ENCODE assay signal across 17 mouse cellular contexts in genomic region chr15:3228990-3229389, GRCm38 (mm10). TPM values are rescaled to one million over a fixed set of nuclear protein-coding genes. Genes with fewer than 3 reads are reported as not detected.
DNase-seq lines count a peak whose midpoint lies in the region; ATAC-seq and TF ChIP-seq lines count a peak whose summit lies in the region.
"Had no signal": no experiment of that assay in that cellular context is flagged by ENCODE, and none has a peak within 500 bp of the region (broad histone marks: within the 10 kb centered on the region; RNA-seq: fewer than 3 reads in every experiment).

No protein-coding gene starts in this region.

- H3K36me3 ChIP-seq in liver, adult 2 months (ENCODE audit: control insufficient read depth, insufficient read depth, low read length) = no peaks in the 10 kb centered on the region
- no peaks in the 10 kb centered on the region for H3K36me3 ChIP-seq in intestine, embryonic 16.5 days (ENCODE audit: control insufficient read depth, insufficient read depth, low read length)
- H3K36me3 ChIP-seq in liver, embryonic 16.5 days (ENCODE audit: control insufficient read depth, insufficient read depth) = no peaks in the 10 kb centered on the region
- H3K36me3 ChIP-seq: embryonic facial prominence, embryonic 12.5 days; forebrain, embryonic 15.5 days; hindbrain, embryonic 15.5 days; midbrain, embryonic 12.5 days had no signal

- no peaks in the 10 kb centered on the region for H3K27me3 ChIP-seq in liver, adult 2 months (ENCODE audit: control insufficient read depth, insufficient read depth, low read length)
- no peaks in the 10 kb centered on the region for H3K27me3 ChIP-seq in intestine, embryonic 16.5 days (replicated peaks; ENCODE audit: control insufficient read depth, insufficient read depth, low read length)
- H3K27me3 ChIP-seq in liver, embryonic 16.5 days (ENCODE audit: control insufficient read depth, insufficient read depth, low read depth, low read length) = no peaks in the 10 kb centered on the region
- H3K27me3 ChIP-seq: embryonic facial prominence, embryonic 12.5 days; forebrain, embryonic 15.5 days; hindbrain, embryonic 15.5 days; midbrain, embryonic 12.5 days had no signal

- H3K4me2 ChIP-seq in intestine, embryonic 16.5 days (ENCODE audit: low read depth, low read length) = no peak overlapping the region
- H3K4me2 ChIP-seq in liver, embryonic 16.5 days (ENCODE audit: low read depth, low read length) = peak overlapping the region; percentile 39
- H3K4me2 ChIP-seq: embryonic facial prominence, embryonic 12.5 days; forebrain, embryonic 15.5 days; heart, embryonic 11.5 days; hindbrain, embryonic 15.5 days; midbrain, embryonic 12.5 days had no signal

- no peaks in the 10 kb centered on the region for H3K9me3 ChIP-seq in intestine, embryonic 16.5 days (ENCODE audit: control insufficient read depth, low read length)
- H3K9me3 ChIP-seq in liver, embryonic 16.5 days (replicated peaks; ENCODE audit: control insufficient read depth, low read length) = no peaks in the 10 kb centered on the region
- H3K9me3 ChIP-seq: embryonic facial prominence, embryonic 12.5 days; forebrain, embryonic 15.5 days; hindbrain, embryonic 15.5 days; midbrain, embryonic 12.5 days had no signal

- H3K9ac ChIP-seq in liver, adult 2 months (ENCODE audit: low read depth, low read length) = peak overlapping the region; percentile 65
- H3K9ac ChIP-seq in intestine, embryonic 16.5 days (ENCODE audit: low read depth, low read length) = no peak overlapping the region
- no peak overlapping the region for H3K9ac ChIP-seq in liver, embryonic 16.5 days (ENCODE audit: low read depth, low read length)
- H3K9ac ChIP-seq: embryonic facial prominence, embryonic 12.5 days; forebrain, embryonic 15.5 days; hindbrain, embryonic 15.5 days; midbrain, embryonic 12.5 days had no signal

- ATAC-seq in intestine, embryonic 16.5 days = peak; percentile 85
- ATAC-seq in liver, embryonic 16.5 days (ENCODE audit: low read depth) = peak; percentile 64
- ATAC-seq: forebrain, embryonic 15.5 days had no signal

- no peak for TF ChIP-seq CTCF in liver, adult 2 months (IDR thresholded peaks at IDR 0.05; ENCODE audit: low read depth, low read length)

- H3K4me3 ChIP-seq in liver, adult 2 months (ENCODE audit: insufficient read depth, low read depth, low read length) = peak overlapping the region; percentile 21
- no peak overlapping the region for H3K4me3 ChIP-seq in intestine, embryonic 16.5 days (ENCODE audit: low read length)
- H3K4me3 ChIP-seq in liver, embryonic 16.5 days (ENCODE audit: low read depth, low read length) = no peak overlapping the region
- H3K4me3 ChIP-seq: embryonic facial prominence, embryonic 12.5 days; erythroblast, embryonic 14.5 days; forebrain, embryonic 15.5 days; hindbrain, embryonic 15.5 days; midbrain, embryonic 12.5 days had no signal

- no peak for TF ChIP-seq POLR2A in liver, adult 2 months (IDR thresholded peaks at IDR 0.05; ENCODE audit: extremely low read depth, insufficient read depth, low read length)

- DNase-seq in liver, adult 2 months (ENCODE audit: extremely low read depth, low read depth, low spot score) = peak; percentile 100
- DNase-seq in liver = no peak
- DNase-seq in yolk sac, embryonic 10.5 days (ENCODE audit: low spot score) = peak; percentile 83
- no peak for DNase-seq in urinary bladder, postnatal 25 days (ENCODE audit: low spot score)
- no peak for DNase-seq in right cerebral cortex, postnatal 25 days
- DNase-seq: cerebellum, adult 9-10 months; gastrocnemius, postnatal 36 days; kidney, adult 11 months; kidney, postnatal 10 days had no signal

- WGBS in liver, adult 2 months = 22% methylated on average over 6 of the region's 6 CpGs
- WGBS in intestine, embryonic 16.5 days = 67% methylated on average over 6 of the region's 6 CpGs
- WGBS in liver, embryonic 16.5 days (ENCODE audit: insufficient replicate concordance) = 51% methylated on average over 6 of the region's 6 CpGs

- no peaks in the 10 kb centered on the region for H3K79me2 ChIP-seq in liver, adult 2 months (ENCODE audit: control insufficient read depth, insufficient read depth, low read length)

- H3K27ac ChIP-seq in liver, adult 2 months (replicated peaks; ENCODE audit: insufficient read depth, low read depth, low read length) = peak overlapping the region; percentile 94
- peak overlapping the region; percentile 86 for H3K27ac ChIP-seq in intestine, embryonic 16.5 days (ENCODE audit: low read length)
- H3K27ac ChIP-seq in liver, embryonic 16.5 days (ENCODE audit: low read length) = peak overlapping the region; percentile 85
- H3K27ac ChIP-seq: embryonic facial prominence, embryonic 12.5 days; forebrain, embryonic 15.5 days; hindbrain, embryonic 15.5 days; midbrain, embryonic 12.5 days had no signal

- H3K4me1 ChIP-seq in liver, adult 2 months (ENCODE audit: control insufficient read depth, insufficient read depth, low read length) = peaks cover 50% of the 10 kb centered on the region
- H3K4me1 ChIP-seq in intestine, embryonic 16.5 days (ENCODE audit: control insufficient read depth, insufficient read depth, low read length) = peaks cover 38% of the 10 kb centered on the region
- peaks cover 8% of the 10 kb centered on the region for H3K4me1 ChIP-seq in liver, embryonic 16.5 days (ENCODE audit: control insufficient read depth, low read depth, low read length)
- H3K4me1 ChIP-seq: embryonic facial prominence, embryonic 12.5 days; forebrain, embryonic 15.5 days had no signal

RNA-seq across cellular contexts. Expression of gene Selenop, which starts 39.4 kb away (rescaled TPM):
- 6,785 and 8,531 TPM in 2 replicates for total RNA-seq in liver, adult 2 months (2014; rRNA removed)
- polyA plus RNA-seq in liver, adult 2 months (2012; rRNA removed) = 1,988 and 2,372 TPM in 2 replicates
- polyA plus RNA-seq in intestine, embryonic 16.5 days (2015; fragmentation: Nextera tagmentation; extraction: Ambion mirVana) = 512 and 640 TPM in 2 replicates
- polyA plus RNA-seq in liver, embryonic 16.5 days (2015; fragmentation: Nextera tagmentation; extraction: Ambion mirVana) = 1,030 and 1,155 TPM in 2 replicates

Comparison
In these comparisons a context has a peak if more than half of its experiments do, and no peak if none do; other contexts are left out.
1. DNase-seq: peak in liver, adult 2 months (single experiment) and yolk sac, embryonic 10.5 days (single experiment); none in liver (single experiment), urinary bladder, postnatal 25 days (single experiment) and right cerebral cortex, postnatal 25 days (single experiment).
2. Peak in every context shown above with its lines, with median percentiles within 50 percentile points of each other: H3K27ac ChIP-seq.